Mouse (Mus musculus) CD4-positive, CD25-positive, alpha-beta regulatory T cell (primary cell): ENCODE measurements around the gene Ddx19b. TPM values are rescaled to one million over a fixed set of nuclear protein-coding genes. Genes with fewer than 3 reads are reported as not detected.

ENCODE experiments used
- polyA plus RNA-seq: library from polyadenylated mRNA; unstranded; fragments of 100-300 nt; shearing (Covaris generic); gene quantifications from one replicate; pipeline ENCODE4 v1.2.1, GENCODE M21; 2017

Gene Ddx19b
- 14.8 TPM for polyA plus RNA-seq

GRCm38 (mm10) chr8:111031572-111031971, at the start of gene Ddx19b:
TSS of gene Ddx19b (minus strand) at chr8:111031751.

GRCm38 (mm10) chr8:111056158-111056663, 24.7 kb upstream of the Ddx19b start, which contains the start of gene Exosc6:
TSS of gene Exosc6 (plus strand) at chr8:111056339.

GRCm38 (mm10) chr8:111032916-111033315, 1.4 kb upstream of the Ddx19b start, which contains the start of gene Aars:
TSS of gene Aars (plus strand) at chr8:111033144.

GRCm38 (mm10) chr8:110997547-110998531, 33.7 kb downstream of the Ddx19b start, which contains the start of gene Ddx19a:
TSS of gene Ddx19a (minus strand) at chr8:110997800.

Other genes starting within 250 kb of the Ddx19b start
- gene Il34, start 225.8 kb downstream of the Ddx19b start, polyA plus RNA-seq: not detected
- 56.0 TPM for gene Cog4, start 185.2 kb downstream of the Ddx19b start, polyA plus RNA-seq
- gene Sf3b3, start 185.0 kb downstream of the Ddx19b start, polyA plus RNA-seq: 180 TPM
- gene Fuk, start 129.3 kb downstream of the Ddx19b start, polyA plus RNA-seq: 11.8 TPM
- gene St3gal2, start 111.8 kb downstream of the Ddx19b start, polyA plus RNA-seq: 38.0 TPM
- gene Ddx19a, start 34.0 kb downstream of the Ddx19b start, polyA plus RNA-seq: 23.9 TPM
- gene Aars, start 1.4 kb upstream of the Ddx19b start, polyA plus RNA-seq: 45.1 TPM
- 34.5 TPM for gene Exosc6, start 24.6 kb upstream of the Ddx19b start, polyA plus RNA-seq
- not detected for gene Clec18a, start 60.7 kb upstream of the Ddx19b start, polyA plus RNA-seq
- 18.8 TPM for gene Pdpr, start 62.9 kb upstream of the Ddx19b start, polyA plus RNA-seq
- 106 TPM for gene Glg1, start 227.5 kb upstream of the Ddx19b start, polyA plus RNA-seq